Mouse (Mus musculus): Measurements from ENCODE around the gene Olfr764-ps1.
"Not testable (repeated sequence)": the region's sequence is repeated elsewhere in the genome, so short reads cannot be mapped to it uniquely, and the experiment has no call there.

Gene Olfr764-ps1

DNA sequence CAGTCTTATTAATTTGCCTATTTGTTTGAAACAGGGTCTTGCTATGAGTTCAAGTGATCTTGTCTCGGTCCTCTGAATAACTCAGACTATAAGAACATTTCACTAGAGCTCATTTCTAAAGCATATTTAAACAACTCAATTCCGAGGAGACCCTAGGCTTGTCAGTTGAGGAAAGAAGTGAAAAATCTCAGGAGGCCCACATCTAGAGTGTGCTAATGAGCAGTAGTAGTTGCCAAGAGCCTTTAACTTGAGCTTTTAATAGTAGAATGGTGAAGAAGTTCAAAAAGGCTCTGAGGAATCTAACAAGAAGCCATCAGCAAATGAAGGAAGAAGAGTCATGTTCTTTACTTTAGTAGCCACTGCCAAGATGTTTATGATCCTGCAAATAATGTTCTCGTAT, at the start of gene Olfr764-ps1:
Gene Olfr764-ps1 (minus strand): TSS at position 101 of the 400 bp plus-strand sequence.
- no peak for DNase-seq

DNA sequence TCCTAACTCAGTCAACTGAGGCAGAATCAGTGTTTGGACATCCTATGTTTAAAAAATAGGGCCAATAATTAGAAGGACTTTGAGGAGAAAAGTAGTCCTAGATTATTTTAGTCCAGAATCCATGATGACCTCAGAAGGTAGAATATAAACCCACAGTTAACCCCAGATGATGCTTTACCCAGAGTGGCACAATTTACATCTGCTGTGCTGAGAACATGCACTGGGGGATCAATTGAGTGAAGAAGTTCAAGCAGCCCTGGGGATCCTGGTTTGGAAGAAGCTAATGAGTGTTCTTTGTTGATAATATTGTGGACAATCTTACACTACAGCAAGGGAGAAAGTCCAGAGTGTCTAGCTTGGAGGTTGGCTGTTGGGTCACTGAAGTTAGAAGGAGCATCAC, 43.1 kb upstream of the Olfr764-ps1 start, which contains the start of gene Olfr767:
Gene Olfr767 (minus strand): TSS at position 101 of the 400 bp plus-strand sequence.
- DNase-seq = not testable (repeated sequence)

DNA sequence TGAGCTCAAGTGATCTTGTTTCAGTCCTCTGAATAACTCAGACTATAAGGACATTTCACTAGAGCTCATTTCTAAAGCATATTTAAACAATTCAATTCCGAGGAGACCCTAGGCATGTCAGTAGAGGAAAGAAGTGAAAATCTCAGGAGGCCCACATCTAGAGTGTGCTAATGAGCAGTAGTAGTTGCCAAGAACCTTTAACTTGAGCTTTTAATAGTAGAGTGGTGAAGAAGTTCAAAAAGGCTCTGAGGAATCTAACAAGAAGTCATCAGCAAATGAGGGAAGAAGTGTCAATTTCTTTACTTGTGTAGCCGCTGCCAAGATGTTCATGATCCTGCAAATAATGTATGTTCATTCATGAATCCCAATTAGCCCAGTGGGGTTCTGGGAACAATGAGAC, 29.2 kb upstream of the Olfr764-ps1 start, which contains the start of gene Olfr766-ps1:
Gene Olfr766-ps1 (minus strand): TSS at position 101 of the 400 bp plus-strand sequence.
- no peak for DNase-seq

DNA sequence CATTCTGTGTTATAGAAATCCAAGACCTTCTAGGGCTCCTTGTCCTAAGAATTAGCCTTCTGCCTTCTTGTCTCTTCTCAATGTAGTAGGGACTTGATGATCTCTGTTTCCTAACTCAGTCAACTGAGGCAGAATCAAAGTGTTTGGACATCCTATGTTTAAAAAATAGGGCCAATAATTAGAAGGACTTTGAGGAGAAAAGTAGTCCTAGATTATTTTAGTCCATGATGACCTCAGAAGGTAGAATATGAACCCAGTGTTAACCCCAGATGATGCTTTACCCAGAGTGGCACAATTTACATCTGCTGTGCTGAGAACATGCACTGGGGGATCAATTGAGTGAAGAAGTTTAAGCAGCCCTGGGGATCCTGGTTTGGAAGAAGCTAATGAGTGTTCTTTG, 10.2 kb upstream of the Olfr764-ps1 start, which contains the start of gene Olfr765:
Gene Olfr765 (minus strand): TSS at position 101 of the 400 bp plus-strand sequence.
- DNase-seq = not testable (repeated sequence)

DNA sequence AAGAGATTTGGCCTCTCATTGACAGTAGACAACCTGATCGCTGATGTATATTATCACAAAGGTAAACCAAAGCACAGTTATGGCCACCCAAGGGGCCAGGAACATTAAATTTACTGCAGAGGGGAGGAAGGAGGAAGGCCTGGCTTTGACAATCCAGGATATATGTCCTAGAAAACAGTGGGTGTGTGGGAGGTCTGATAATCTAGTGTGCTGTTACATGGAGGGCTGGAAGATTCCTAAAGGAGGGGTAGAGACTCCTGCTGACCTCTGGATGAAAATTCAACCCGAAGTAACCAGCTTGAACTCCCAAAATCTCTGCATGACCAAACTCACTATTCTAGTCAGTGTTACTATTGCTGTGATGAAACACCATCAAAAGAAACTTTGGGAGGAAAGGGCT, 11.4 kb downstream of the Olfr764-ps1 start:
- no peak for DNase-seq

DNA sequence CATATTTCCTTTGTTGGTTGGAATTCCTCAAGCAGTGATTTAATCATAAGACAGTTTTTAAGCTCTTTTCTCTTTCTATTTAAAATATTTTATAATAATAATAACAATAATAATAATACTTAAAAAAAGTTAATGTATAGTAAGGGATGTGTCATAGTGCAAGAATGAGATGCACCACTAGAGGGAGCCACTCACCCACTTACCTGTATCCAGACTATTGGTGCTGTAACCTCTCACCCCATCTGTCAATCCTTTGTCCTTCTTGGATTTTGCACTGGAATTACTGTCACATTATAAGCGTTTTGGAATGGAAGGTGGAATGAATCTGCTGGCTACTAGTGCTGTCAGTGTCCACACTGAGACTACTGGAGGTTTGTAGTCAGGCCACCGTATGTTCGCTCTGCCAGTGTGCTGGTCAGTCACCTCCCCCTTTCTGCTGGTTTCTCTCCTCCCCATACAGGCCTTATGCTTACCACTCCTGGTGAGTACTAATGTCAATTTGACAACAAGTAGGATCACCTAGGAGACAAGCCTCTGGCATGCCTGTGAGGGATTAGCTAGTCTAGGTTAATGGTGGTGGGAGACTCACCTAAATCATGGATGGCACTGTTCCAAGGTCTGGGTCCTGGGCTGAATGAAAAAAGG, 13.6 kb downstream of the Olfr764-ps1 start:
- DNase-seq = peak; percentile 1

DNA sequence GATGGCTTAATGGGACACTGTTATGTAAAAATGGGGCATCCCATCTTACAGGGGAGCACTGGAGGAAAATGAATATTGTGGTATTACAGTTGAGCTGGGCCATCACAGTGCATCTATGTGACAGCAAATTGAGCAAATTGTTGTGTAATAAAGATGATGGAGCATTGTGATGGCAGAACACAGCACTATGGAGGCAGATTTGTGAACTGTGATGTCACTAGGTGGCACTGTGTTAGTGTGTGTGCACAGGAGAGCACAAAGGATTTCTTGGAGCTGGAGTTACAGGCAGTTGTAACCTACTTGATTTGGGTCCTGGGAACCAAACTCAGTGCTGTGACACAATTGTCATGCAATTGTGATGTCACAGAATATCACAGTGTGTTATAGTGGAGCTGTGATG, 16.4 kb downstream of the Olfr764-ps1 start:
- no peak for DNase-seq

DNA sequence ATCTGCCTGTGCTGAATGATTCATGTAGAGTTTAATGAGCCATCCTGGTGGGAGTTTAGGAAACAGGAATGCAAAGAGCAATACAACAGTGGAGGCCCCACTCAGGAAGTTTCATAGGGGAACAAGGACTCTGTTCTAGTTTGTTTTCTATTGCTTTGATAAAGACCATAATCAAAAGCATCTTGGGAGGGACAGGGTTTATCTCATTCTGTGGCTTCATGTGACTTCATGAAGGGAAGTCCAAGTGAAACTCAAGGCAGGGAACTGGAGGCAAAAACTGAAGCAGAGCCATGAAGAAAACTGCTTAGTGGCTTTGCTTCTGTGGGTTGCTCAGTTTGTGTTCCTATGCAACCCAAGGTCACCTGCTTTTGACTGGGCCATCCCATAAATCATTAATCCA, 25.2 kb downstream of the Olfr764-ps1 start:
- DNase-seq = no peak

DNA sequence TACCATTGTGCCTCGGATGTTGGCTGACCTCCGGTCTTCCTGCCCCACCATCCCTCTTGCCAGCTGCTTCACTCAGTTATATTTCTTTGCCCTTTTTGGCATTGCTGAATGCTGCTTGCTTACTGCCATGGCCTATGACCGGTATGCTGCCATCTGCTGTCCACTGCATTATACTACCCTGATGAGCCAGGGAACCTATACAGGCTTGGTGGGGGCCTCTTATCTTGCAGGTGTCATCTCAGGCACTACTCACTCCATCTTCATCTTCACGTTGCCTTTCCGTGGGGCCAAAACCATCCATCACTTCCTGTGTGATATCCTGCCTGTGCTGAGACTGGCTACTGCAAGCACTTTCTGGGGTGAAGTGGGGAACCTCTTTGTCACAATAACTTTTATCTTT, 28.2 kb downstream of the Olfr764-ps1 start:
- not testable (repeated sequence) for DNase-seq

DNA sequence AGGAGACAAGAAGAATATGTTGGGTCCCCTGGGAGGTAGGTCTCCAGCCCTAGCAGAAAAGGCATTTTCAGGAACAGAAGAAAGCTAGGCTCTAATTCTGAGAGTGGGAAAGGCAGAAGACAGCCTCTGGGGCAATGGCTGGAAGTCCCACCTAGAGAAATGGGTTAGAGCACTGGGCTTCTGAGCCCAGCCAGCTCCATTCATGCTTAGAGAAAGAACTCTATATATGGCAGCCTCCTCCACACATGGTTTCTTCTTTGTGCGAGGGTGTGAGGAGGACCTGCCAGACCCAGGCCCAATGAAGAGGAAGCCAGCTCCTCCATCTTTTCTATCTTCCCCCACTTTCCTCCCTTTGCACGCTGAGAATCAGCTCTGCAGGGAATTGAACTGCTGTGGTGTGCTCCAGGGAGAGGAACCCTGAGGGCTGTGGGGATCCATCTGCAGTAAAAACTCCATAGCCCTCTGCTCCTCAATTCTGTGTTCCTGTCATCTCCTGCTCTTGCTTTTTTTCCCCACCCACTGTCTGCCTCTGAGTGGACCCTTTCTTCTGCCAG, 29.3 kb downstream of the Olfr764-ps1 start, which contains the start of gene Olfr763:
Gene Olfr763 (plus strand): TSS at position 504 of the 554 bp plus-strand sequence.
- DNase-seq = no peak

DNA sequence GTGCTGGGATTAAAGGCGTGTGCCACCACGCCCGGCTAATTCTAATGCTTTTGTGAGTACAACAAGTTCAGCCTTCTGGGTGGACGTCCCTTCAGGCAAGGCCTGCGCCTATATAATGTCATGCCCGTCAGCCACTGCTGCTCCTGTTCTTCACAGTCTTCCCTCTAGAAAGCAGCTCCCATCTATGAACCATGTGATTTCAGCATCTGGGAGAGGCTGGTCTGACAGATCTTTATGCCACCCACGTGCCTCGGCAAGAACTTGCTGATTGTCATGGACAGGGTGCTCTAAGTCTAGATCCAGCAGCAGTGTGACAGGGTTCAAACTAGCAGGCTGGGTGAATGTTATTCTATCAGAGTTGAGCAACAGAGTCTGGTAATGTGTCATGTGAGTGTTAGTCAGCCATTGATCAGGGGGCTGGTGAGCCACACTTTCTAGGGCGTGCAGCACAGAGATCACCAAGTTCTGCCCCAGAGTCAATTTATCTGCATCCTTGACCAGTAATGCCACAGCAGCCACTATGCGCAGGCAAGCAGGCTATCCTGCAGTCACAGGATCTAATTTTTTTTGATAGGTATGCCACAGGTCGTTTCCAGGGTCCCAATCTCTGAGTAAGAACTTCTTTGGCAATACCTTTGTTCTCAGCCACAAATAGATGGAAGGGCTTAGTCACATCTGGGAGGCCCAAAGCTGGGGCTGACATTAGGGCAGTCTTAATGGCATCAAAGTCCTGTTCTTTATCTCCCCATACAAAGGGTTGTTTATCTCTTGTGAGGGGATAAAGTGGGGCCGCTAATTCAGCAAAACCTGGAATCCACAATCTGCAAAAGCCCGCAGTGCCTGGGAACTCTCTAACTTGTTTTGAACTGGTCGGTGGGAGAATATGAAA, 35.4 kb downstream of the Olfr764-ps1 start:
- no peak for DNase-seq

DNA sequence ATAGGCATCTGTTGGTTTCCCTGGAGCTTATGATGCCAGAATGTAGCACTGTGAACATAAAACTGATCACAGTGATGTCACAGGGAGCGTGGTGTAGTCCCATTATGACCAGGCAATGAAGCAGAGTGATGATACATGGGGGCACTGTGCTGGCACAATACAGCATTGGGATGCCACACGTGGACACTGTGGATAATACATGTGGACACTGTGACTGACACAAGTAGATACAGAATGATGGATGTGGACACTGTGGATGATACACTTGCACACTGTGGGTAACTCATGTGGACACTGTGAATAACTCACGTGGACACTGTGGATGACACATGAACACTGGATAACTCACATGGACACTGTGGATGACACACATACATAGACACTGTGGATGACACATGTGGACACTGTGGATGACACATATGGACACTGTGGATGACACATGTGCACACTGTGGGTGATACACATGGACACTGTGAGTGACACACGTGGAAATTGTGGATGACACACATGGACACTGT, 43.1 kb downstream of the Olfr764-ps1 start:
- DNase-seq = no peak

DNA sequence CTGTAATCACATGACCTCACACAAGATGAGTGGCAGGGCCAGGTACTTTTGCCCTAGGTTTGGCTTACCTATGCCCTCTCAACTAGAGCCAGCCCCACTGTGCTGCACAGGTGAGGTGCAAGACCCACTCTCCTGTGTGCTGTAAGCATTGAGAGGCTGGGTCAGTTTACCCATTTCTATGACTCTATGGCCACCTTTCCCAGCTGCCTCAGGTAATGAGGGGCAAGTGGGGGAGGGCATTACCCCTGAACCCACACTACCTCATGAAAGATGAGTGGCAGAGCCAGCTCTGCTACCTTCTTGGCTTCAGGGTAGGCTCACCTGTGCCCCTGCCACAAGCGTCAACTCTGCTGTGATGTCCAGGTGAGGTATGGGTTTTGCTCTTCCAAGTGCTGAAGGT, 43.9 kb downstream of the Olfr764-ps1 start:
- DNase-seq = no peak

DNA sequence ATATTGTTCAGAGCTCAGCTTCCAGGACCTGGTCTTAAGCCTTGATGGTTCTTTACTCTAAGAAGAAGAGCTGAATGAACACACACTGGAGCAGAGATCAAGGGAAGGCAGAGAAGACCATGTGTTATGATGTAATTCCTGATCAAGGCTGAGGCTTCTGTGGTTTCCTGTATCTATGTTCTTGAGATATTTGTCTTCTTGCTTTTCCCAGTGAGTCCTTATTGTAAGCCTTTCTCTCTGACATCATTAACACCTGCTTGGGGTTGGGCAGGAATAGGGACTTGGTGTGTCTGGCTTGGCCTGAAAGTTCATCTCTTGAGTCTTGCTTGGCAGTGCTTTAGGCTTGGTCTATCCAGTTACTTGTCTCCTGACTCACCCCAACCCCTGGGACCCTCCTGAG, 48.7 kb downstream of the Olfr764-ps1 start:
- no peak for DNase-seq

DNA sequence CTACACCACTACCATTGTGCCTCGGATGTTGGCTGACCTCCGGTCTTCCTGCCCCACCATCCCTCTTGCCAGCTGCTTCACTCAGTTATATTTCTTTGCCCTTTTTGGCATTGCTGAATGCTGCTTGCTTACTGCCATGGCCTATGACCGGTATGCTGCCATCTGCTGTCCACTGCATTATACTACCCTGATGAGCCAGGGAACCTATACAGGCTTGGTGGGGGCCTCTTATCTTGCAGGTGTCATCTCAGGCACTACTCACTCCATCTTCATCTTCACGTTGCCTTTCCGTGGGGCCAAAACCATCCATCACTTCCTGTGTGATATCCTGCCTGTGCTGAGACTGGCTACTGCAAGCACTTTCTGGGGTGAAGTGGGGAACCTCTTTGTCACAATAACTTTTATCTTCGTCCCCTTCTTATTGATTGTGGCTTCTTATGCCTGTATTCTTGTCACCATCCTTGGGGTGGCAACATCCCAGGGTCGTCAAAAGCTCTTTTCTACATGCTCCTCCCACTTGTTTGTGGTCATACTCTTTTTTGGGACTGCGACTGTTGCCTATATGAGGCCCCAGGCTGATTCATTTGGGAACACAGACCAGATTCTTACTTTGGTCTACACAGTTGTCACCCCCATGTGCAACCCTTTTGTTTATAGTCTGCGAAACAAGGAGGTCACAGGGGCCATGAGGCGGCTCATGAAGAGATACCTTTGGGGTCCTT, 49.4 kb downstream of the Olfr764-ps1 start:
- not testable (repeated sequence) for DNase-seq

DNA sequence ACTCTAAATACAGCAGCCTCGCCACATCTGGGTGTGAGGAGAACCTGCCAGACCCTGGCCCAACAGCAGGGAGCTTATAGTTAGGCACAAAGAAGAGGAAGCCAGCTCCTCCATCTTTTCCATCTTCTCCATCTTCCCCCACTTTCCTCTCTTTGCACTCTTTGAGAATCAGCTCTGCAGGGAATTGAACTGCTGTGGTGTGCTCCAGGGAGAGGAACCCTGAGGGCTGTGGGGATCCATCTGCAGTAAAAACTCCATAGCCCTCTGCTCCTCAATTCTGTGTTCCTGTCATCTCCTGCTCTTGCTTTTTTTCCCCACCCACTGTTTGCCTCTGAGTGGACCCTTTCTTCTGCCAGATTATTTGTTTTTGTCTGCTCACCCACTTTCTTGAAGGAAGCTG, 50.6 kb downstream of the Olfr764-ps1 start, which contains the start of gene Olfr9:
Gene Olfr9 (plus strand): TSS at position 301 of the 400 bp plus-strand sequence.
- not testable (repeated sequence) for DNase-seq

Measured in cerebellum, adult 11 months (tissue).